Mouse (Mus musculus) cerebellum, postnatal 25 days (tissue): Measurements from ENCODE around the gene Gpr132.
A peak's percentile ranks its signal among the peaks of the same experiment; 100 is the strongest.

Experiments used
- DNase-seq, 2 experiments: peaks; one replicate each; pipeline ENCODE4 v3.0.0; 2021; ENCODE audit warnings: mixed read lengths in 2 of 2

Gpr132 gene

DNA sequence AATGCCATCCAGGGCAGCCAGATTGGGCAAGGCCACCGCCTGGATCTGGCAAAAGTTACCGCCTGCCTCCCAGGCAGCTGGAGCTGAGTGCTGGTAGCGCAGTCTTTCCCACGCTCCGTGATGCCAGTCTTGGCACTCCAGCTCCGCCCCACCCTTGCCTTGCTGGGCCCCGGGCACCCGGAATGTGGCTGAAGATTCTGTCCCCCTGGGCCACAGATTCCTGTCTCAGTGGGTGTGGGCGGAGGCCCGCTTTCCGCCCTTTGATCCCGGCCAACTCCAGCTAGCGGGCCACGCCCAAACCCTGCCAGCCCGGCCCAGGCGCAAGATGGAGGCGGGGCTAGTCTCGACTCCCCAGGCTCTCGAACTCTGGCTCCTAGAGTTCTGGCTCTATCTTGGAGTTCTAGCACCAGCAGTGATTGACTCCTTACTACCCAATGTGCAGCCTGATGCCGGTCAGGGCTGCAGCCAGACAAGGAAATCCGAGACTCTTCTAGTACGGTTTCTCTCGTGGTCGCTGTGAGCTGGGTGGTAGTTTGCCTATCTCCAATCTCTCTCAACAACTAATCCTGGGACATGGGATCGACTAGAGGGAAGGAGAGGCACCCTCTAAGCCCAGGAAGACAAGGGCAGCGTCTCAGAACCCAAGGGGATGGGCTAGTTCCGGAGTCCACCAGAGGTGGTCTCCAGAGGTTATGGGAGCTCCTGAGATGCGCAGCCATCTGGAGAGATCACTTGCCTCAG is 8.5 kb upstream of the Gpr132 start:
- peak; percentile 29 to 46 for DNase-seq

DNA sequence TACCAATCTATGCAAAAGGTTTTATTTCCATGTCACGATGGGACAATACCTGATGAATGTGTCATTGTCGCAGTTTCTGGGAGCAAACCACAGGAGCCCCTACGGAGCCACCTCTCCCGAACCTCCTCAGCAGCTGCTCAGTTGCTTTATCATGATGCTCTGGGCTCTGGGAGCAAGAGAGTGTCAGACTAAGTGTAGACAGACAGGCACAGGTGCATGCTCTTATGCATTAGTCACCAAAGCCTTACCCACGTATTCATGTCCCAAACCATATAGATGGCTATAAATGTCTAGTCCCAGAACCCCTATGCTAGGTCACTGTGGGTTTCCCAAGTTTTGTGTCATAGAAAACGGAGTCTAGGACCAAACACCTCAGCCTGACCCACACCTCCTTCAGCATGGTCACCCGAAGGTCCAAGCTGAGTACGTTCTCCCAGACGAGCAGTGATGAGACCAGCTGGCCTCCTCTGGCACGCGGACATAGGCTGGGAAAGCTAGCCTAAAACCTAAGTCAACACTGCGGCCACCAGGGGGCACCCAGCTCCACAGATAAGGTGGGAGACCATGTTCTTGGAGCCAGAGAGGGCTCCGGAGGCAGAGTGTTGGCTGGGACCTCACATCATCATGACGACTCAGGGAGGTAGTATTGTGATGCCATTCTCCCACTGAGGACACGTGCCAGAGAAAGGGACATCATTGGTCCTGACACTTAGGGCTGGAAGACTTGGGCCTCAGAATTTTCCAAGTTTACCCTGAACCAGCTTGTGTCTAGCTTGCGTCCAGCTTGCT is 7.4 kb upstream of the Gpr132 start:
- DNase-seq, result peak; percentile 94 to 97

DNA sequence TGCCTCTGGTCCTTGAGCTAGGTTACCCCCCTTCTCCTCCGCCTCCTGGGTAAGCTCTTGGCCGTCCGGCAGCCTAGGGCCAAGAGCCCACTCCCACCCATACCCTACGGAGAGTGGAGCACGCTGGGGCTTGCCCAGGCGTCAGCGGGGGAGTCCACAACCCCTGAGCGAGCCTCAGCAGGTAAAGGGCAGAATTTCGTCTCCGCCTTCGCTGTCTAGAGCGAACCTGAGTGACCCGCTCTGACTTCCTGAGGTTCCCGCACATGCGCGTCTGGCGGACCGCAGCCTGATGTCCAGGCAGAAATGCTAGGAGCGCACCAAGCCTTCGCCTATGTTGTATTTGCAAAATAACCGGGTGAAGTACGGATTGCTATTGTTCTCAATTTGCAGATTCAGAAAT is 6.2 kb upstream of the Gpr132 start:
- peak in 1 of 2 experiments; percentile 35 for DNase-seq

DNA sequence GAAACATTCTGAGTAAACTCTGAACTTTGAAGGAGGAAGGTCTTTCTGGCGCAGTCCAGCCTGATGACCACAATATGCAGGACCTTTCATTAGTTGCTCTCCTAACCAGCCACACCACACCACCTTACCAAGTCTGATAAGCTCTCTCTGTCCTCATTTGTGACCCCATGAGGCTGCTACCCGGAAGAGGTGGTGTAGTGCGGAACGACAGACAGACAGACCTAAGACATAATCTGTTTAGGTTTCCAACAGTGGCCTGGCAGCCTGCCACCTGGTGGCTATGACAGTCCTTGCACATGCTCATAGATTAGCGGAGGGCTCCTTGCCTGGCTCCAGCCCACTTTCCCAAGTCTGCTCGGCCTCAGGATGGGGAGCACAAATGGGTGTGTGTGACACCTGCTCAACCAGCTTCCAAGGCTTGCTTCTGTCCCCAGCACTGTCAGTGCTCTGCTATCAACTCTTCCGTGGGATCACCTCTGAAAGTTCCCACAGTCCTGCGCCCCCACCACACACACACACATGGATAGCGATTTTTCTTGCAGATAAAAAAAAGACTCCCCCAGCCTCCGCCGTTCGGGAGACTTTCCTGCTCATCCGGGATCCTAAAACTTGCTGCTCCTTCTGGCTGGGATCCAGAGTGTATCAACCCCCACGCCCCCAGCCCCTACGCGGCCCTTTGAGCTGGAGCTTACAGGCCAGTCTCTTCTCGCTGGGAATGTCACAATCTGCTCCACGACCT is 5.6 kb upstream of the Gpr132 start:
- peak; percentile 53 to 70 for DNase-seq

DNA sequence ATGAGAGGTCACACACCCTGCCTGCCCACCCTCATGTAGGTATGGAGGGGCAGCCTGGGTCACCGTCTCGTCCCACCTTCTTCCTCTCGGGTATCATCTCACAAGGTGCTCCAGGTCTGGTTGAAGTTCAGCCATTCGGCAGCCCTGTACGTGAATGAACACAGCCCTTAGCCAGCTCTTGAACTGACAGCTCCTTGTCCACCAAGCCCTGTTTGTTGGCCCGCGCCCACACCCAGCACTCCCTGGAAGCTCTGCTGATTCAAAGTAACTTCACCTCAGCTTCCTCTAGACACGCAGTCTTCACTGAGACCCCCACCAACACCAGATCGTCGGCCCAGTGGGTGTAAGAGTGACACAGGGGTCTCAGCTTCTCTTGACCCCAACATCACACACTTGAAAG is 5.0 kb upstream of the Gpr132 start:
- no peak for DNase-seq

DNA sequence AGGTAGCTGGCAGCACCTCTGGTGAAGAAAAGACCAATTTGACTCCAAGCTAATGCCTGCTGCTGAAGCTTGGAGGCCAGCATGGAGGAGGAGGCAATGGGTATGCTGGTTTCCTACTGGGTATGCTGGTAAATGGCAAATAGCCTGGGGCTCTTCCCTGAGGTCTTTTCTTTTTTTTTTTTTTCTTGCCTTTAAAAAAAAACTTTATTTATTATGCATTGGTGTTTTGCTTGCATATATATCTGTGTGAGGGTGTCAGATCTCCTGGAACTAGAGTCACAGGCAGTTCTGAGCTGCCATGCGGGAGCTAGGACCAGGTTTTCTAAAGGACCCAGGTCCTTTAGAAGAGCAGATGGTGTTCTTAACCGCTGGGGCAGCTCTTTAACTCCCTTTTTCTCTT is 3.2 kb upstream of the Gpr132 start:
- DNase-seq, result no peak

DNA sequence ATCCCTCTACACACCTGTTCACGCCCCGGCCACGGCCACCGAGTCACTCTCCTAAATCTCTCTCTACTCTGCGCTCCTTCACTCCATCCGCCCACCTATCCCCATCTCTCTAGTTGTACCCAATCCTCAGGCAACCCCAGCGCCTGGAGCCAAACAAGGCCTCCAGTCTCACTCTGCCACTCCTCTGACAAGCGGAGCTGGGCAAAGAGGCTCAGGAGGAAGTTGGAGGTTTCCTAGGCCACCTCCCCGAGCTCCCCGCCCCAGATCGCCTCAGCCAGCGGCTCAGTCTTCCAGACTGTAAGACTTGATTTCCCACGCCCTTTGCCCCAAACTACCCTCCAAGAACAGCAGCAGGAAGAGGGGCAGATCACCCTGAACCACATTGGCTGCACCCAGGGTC is 2.7 kb upstream of the Gpr132 start:
- no peak for DNase-seq

DNA sequence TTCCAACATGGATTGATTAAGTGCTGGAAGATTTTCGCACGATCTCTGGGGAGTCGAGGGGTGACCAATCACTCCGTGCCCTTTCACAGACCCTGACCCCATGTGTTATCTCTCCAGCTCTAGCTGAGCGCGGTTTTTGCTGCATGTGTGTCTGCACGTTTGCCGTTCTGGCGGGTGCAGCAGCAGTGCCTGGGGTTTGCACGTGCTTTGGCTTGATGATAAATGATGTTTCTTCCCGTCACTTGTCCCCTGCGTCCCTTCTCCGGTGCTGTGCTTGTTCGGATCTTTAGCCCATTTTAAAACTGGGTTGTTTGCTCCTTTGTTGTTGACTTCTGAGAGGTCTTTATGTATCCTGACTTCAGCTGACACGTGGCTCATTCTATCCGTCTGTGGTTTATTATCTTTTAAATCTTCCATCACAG is 1.8 kb upstream of the Gpr132 start:
- no peak for DNase-seq

DNA sequence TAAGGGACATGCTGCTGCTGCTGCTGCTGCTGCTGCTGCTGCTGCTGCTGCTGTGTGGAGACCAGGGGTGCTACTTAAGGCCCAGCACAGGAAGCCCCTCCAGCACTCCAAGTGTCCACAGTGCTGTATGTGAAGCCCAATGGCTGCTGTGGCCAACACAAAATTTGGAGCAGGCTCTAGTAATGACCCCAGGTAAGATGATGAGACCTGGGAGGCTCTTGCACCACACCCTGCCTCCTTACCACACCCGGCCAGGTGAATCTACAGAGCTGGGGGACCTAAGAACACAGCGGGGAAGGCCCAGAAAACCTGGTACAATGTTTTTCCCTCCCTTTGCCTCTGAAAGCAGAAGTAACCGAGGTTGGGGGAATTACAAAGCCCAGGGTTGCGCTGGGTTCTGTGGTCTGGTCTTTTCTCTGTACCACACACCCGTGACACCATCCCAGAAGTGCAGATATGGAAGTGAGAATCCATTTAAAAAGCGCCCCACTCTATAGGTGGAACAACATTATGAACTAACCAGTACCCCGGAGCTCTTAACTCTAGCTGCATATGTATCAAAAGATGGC is 838 bp downstream of the Gpr132 start:
- no peak for DNase-seq

DNA sequence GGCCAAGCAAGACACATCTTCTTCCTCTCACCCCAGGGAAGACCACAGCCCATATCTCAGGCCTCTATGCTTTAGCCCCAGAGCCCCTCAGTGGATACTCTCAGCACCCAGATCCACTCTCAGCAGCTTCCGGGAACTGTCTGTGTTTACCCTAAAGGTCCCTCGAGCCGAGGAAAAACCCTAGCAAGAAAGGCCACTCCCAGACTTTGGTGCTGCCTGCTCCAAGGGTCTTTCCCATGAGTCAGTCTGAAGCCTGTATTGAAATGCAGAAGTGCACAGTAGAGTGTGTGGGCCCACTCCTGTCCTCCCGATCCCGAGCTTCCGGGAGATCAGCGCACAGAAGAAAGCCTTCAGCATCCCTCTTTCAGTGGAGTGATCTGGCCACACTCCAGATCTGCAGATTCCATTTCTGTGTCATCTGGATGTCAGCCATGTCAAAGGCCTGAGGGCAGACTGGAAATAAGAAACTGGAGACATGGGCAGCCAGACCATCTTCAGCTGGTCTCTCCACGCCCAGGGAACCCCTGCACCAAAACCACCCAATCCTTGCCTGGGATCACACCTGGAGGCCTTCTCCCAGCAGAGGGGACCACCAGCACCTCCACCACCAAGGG is 1.5 kb downstream of the Gpr132 start:
- peak in 1 of 2 experiments; percentile 63 for DNase-seq

DNA sequence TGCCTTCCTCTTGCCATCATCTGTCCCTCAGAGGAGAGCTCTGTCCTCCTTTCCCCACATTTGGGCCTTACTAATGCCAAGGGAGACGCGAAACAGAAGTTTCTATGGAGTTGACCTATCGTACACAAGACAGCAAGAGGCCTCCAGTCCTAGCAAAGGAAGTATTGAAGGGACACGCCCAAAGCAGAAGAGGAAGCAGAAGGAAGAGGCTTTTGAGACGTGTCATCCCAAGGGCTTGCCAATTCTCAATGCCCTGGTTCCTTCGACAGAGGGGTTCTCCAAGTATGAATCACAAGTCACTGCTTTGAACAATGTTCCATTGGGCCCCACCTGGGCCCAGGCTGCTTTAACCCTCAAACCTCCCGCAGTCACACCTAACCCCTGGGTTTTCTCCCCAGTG is 3.2 kb downstream of the Gpr132 start:
- no peak for DNase-seq

DNA sequence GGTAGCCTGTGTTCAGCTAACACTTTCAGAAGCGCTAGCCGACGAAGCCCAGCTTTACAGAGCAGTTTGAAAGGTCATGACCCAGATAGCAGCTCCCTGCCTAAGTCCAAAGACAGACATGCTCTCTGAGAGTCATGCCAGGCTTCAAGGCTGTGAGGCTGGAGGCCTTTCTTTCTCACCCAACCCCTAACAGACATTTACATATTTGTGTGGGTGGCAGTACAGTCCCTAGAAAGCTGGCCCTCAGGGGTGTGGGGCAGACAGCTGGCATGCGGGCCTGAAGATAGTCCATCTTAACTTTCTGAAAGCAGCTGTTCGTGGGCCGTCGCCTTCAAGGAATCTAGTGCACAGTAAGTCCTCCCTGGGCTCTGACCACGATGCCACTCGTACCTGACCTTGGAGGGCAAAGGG is 6.1 kb downstream of the Gpr132 start:
- DNase-seq, result no peak

DNA sequence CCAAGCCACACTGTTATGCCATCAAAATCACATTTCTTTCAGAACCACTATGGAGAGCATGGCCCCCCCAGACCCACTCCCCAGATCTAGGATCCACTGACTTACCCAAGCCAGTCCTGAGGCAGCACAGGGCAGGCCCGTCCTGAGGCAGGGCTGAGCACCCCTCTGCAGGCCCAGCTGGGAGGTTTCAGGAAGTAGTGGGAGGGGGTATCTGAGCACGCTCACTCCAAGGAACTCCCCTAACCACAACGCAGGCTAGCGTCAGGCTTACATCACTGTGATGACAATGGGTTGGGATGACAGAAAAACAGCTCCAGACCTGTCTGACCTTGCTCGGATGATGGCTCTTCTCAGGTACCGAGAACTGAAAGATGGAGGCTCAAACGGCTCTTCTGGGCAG is 7.3 kb downstream of the Gpr132 start:
- DNase-seq, result no peak

DNA sequence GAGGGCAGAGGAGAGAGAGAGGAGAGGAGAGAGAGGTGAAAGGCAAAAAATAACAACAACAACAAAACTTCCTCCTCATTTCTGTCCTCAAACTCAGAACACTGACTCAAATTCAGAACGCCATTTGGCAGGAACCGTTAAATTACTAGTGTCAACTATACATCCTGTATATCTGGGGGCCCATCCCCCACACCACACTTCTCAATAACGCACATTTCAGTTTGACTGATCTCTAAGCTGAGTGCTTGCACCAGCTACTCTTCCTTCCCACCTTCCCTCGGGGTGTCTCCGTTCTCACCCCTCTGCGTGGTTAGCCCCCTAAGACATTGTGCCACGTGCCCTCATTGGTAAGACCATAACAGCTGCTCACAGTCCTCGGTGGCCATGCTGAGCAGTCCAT is 8.1 kb downstream of the Gpr132 start:
- DNase-seq, result no peak

DNA sequence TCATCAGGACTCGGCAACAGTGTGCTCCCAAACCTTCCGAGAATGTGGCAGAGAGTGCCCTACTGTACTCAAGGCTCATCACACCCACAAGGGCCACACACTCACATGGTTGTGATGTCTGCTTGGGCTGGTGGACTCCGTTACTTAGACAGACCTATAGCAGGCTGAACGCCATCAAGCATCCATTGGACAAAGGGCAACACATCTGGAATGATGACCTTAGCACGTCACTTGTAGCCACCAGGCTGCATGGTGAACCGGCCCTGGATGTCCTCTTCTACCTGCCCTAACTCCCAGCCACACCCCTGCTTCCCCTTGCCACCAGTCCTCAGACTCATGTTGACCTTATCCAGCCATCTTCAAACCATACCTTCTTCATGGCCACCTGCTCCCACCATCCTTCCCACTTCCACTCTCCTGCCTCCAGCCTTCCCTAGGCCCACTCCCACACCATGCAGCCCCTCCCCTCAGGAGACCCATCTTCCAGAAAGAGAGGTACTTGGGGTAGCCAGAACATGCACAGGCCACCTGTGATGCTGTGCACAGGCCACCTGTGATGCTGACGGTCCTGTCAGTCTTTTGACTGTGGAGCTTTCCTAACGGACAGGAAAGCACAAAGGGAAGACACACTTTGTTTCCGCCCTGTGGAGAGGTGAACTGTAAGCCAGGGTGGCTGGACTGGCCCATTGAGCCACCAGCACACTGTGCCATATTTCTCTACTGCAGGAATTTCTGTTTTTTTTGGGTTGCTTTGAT is 9.3 kb downstream of the Gpr132 start:
- DNase-seq, result no peak

DNA sequence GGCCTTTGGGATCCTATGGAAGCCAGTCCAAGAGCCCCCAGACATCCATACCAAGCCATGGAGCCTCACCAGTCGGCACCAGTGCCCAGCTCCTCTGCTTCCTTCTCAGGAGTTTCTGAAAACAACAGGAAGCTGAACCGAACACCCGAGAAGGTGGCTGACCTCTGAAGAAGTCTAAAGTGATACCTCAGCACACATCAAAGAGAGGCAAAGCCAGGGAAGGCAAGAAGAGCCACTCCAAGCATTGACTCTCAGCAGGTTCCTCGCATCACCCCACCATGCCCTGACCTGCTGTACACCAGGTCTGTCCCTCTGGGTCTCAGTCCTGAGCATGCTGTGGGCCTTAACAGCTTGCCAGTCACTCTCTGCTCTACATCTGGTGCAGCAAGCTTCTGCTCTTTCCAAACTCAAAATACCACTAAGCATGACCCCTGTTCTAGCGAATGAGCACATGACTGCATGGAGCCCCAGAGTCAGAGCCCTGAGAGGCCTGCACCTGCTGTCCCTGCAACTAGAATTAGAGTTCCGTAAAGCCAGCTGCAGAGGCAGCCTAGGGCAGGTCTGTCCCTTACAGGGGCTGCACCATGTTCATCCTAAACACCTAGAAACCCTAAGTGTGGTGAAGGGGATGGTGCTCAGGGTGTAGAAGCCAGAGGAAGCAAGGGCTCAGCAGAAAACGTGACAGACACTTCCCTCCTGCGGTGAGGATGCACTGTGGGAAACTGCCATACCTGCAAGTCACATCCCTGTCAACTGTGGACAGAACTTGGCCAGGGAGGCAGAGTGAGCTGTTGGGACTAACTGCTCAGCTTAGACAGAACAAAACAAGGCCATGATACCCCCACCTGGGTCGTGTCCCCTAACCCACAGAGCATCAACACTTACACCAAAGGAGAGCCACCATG is 10.8 kb downstream of the Gpr132 start:
- DNase-seq, result no peak

DNA sequence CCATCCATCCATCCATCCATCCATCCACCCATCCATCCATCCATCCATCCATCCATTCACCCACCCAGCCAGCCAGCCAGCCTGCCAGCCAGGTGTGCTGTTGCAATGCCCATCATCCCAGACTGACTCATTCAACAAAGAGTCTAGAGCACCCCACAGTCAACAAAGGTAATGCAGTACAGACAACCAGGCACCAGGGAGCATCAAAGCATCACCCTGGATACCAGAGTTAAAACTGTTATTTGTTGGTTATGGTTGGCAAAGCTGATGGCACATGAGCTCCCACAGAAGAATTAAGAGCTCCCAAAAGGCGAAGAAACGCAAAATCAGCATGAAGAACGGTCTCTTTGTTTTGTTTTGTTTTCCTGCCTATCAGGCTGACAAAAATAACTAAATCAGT is 11.7 kb downstream of the Gpr132 start:
- no peak for DNase-seq

DNA sequence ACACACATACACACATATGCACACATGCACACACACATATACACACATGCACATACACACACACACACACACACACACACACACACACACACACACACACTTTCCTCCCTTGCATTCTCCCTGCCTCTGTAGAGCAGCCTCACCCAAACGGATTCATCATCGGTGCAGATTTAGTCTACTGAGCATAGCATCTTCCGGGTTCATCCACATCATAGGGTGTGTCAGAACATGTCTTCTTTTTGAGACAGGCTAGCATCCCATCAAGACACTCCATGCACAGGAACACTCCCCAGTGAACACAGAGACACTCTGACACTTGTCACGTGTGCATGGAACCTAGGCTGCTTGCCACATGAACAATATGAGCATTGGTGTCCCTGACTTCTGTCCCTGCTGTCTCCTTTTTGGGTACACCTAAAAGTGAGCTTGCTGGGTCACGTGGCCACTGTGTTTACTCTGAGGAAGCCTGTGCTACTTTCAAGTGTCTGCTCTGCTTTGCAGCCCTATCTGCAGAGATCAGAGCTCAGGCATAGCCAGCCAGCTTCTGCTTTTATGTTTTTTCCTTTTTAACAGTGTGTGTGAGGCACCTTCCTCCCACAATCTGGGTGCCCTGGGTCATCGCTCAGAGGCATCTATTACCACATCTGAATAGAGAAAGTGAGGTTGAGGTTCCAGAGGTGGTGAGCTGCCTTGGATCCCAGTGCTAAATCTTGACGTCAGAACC is 13.3 kb downstream of the Gpr132 start:
- DNase-seq, result no peak

DNA sequence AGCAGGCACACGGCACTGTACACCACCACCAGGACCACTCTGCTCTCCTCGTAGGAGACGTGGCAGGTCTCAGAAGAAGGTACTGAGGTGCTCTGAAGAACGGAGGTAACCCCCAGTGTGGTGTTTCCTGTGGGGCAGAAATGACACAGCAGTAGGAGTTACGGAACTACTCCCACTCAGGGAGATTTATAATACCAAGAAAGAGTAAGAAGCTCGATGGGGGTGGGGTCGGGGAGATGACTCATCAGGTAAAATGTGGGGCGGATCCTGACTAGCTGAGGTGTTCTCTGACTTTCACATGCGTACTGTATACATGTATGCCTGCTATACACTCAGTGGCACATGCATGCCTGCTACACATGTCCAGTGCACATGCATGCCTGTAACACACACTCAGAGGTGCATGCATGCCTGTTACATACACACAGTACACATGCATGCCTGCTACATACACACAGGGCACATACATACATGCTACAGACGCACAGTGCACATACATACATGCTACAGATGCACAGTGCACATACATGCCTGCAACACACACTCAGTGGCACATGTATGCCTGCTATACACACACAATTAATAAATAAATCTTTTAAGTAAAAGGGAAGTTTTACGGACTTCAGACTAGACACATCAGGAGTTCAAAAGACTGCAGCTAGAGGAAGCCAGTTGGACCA is 14.8 kb downstream of the Gpr132 start:
- no peak for DNase-seq

DNA sequence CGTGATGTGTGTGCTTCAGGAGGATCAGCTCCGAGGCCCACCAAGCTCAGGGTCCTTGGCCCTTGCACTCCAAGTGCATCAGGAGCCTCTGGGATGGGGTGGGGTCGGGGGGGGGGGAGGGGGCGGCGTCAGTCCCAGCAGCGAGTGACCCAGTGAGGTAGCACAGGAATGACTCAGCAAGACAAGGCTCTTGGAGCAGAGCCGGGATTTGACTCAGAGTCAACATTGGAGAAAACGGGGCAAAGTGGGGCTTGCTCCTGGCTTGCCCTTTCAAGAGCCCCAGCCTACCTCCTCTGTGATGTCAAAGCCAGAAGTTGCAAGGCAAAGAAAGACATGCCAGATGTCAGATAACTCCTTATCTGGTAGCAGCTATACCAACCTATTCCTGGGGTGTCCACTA is 16.9 kb downstream of the Gpr132 start:
- no peak for DNase-seq
